Mouse (Mus musculus) embryonic fibroblast, embryonic 13.5 days (primary cell): ENCODE data around the gene Prkag1.

Experiments used
- CTCF ChIP-seq: IDR thresholded peaks from 2 replicates; pipeline ENCODE4 v1.5.1; 2011; ENCODE audit warnings: mild to moderate bottlenecking, control low read depth, low read length, moderate library complexity, borderline replicate concordance; ENCODE audit not compliant: insufficient read depth
- POLR2A ChIP-seq: IDR thresholded peaks from 2 replicates; pipeline ENCODE4 v1.6.1; 2011; ENCODE audit warnings: low read depth, mild to moderate bottlenecking, control low read depth, low read length, moderate library complexity

GRCm38 (mm10) chr15:98775533-98775932 is 55.8 kb downstream of the Prkag1 start:
- no peak for TF ChIP-seq CTCF
- TF ChIP-seq POLR2A, result no peak
